Mouse (Mus musculus) G1E (cell line): ENCODE measurements around the gene Zfp503.

Source experiments
- CTCF ChIP-seq: IDR thresholded peaks from 2 replicates; pipeline ENCODE4 v1.5.1; 2012; ENCODE audit warnings: low read depth, low read length, inconsistent platforms, mixed read lengths
- GATA1 ChIP-seq: IDR thresholded peaks from 2 replicates; pipeline ENCODE4 v1.6.1; 2012; ENCODE audit warnings: borderline replicate concordance, low read length, inconsistent platforms, mixed read lengths
- GATA2 ChIP-seq: IDR thresholded peaks from 2 replicates; pipeline ENCODE4 v1.6.1; 2012; ENCODE audit warnings: low read depth, low read length, inconsistent platforms, borderline replicate concordance
- POLR2AphosphoS5 ChIP-seq: IDR thresholded peaks from 2 replicates; pipeline ENCODE4 v1.6.1; 2012; ENCODE audit warnings: low read depth, low read length, inconsistent platforms; ENCODE audit not compliant: insufficient replicate concordance
- TAL1 ChIP-seq: conservative IDR thresholded peaks from 2 replicates; pipeline ENCODE4 v1.6.1; 2012; ENCODE audit warnings: low read depth, low read length, inconsistent platforms, mixed read lengths

- TF ChIP-seq CTCF, result no peak
- TF ChIP-seq GATA1, result no peak
- TF ChIP-seq TAL1, result no peak
- no peak for TF ChIP-seq POLR2AphosphoS5
- TF ChIP-seq GATA2, result no peak
These were observed 7.9 kb downstream of the Zfp503 start for GRCm38 (mm10) chr14:21981462-21981861.
